Mouse (Mus musculus) forebrain, embryonic 14.5 days (tissue): ENCODE data around the gene Tbce. TPM values are rescaled to one million over a fixed set of nuclear protein-coding genes. Genes with fewer than 3 reads are reported as not detected.

Experiments
- ATAC-seq: fragments of 200-750 bp; cut with Nextera tagmentation; 2 replicates; pipeline ENCODE4 v1.8.0; 2017; ENCODE audit warnings: mild to moderate bottlenecking, moderate library complexity
- DNase-seq: peaks from one replicate; pipeline ENCODE4 v3.0.0-alpha.2; 2015; ENCODE audit warnings: low spot score
- H3K27ac ChIP-seq: fragments of 300-500 bp; sonication (generic); 2 replicates; pipeline ENCODE4 v1.5.1; 2014; ENCODE audit warnings: low read depth, mild to moderate bottlenecking, control low read depth, low read length, moderate library complexity
- H3K27me3 ChIP-seq: fragments of 300-500 bp; sonication (generic); replicated peaks from 2 replicates; pipeline ENCODE4 v1.6.1; 2014; ENCODE audit warnings: low read length, control low read depth, mixed read lengths; ENCODE audit not compliant: control insufficient read depth, insufficient read depth
- H3K36me3 ChIP-seq: fragments of 300-500 bp; sonication (generic); 2 replicates; pipeline ENCODE4 v1.6.1; 2014; ENCODE audit warnings: low read length, control low read depth; ENCODE audit not compliant: control insufficient read depth, insufficient read depth
- H3K4me1 ChIP-seq: fragments of 300-500 bp; sonication (generic); 2 replicates; pipeline ENCODE4 v1.6.1; 2014; ENCODE audit warnings: antibody characterized with exemption, low read length, control low read depth; ENCODE audit not compliant: control insufficient read depth, insufficient read depth
- H3K4me2 ChIP-seq: fragments of 300-500 bp; sonication (generic); 2 replicates; pipeline ENCODE4 v1.6.1; 2014; ENCODE audit warnings: mild to moderate bottlenecking, control low read depth, low read length
- H3K4me3 ChIP-seq: fragments of 300-500 bp; sonication (generic); 2 replicates; pipeline ENCODE4 v1.5.1; 2014; ENCODE audit warnings: low read depth, low read length, control low read depth
- H3K9ac ChIP-seq: fragments of 300-500 bp; sonication (generic); 2 replicates; pipeline ENCODE4 v1.6.1; 2014; ENCODE audit warnings: mild to moderate bottlenecking, low read length, control low read depth, moderate library complexity
- H3K9me3 ChIP-seq: fragments of 300-500 bp; sonication (generic); replicated peaks from 2 replicates; pipeline ENCODE4 v1.6.1; 2016; ENCODE audit warnings: low read length, control low read depth, mixed read lengths; ENCODE audit not compliant: control insufficient read depth
- WGBS: fragments of 180-500 bp; shearing (Covaris S2); extraction: QIAGEN DNeasy Blood & Tissue Kit; methylation state at CpG from one replicate; pipeline ENCODE4 v1.1.7; 2014; 5-methylcytosine and 5-hydroxymethylcytosine counted together
- polyA plus RNA-seq: library from polyadenylated mRNA; unstranded; fragments of >200 nt; fragmentation: Nextera tagmentation; extraction: Ambion mirVana; gene quantifications from 2 replicates; pipeline ENCODE4 v1.2.1, GENCODE M21; 2014

Gene Tbce
- polyA plus RNA-seq, 1 experiment from 2014 or later: 97.3 TPM

DNA sequence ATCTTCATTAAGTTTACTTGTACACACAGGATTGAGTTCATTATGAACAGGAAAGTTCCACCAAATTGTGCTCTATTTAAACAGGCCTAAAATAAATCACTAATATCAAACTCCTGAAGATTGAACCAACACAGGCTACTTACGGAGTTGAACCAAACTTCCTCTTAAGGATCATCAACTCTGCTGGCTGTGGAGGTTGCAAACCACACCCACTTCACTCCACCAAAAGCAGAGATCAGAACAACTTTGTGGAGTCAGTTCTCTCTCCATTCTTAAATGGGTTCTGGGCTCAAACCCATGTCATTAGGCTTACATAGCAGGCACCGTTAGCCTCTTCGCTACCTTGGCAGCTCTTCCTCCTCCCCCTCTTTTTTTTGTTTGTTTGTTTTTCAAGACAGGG, 20.6 kb downstream of the Tbce start:
- peaks cover 37% of the 10 kb centered on the region for H3K36me3 ChIP-seq
- H3K27ac ChIP-seq: no peak overlapping the region
- H3K4me3 ChIP-seq: no peak overlapping the region
- H3K4me2 ChIP-seq: no peak overlapping the region
- 97% methylated on average over 3 of the region's 3 CpGs for WGBS
- H3K9ac ChIP-seq: no peak overlapping the region
- H3K9me3 ChIP-seq: no peaks in the 10 kb centered on the region
- no peaks in the 10 kb centered on the region for H3K4me1 ChIP-seq
- DNase-seq (no peak), ATAC-seq (no peak)
- H3K27me3 ChIP-seq: no peaks in the 10 kb centered on the region

DNA sequence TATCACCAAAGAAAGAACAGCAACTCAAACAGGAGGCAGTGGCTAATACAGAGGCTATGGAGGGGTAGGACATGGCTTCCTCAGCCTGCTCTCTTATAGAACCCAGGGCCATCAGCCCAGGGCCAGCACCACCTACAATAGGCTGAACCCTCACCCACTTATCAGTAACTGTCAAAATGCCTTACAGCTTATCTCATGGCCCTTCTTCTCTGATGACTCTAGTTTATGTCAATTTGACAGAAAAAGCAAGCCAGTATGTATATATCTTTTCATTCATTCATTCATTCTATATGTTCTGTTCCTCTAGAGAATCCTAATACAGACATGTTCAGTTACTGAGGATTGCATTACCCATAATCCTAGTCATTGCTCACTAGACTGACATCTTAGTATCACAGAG, 21.2 kb downstream of the Tbce start:
- DNase-seq (no peak), ATAC-seq (no peak)
- Histone ChIP-seq H3K4me2 (no peak overlapping the region), H3K27ac (no peak overlapping the region), H3K4me3 (no peak overlapping the region), H3K9me3 (no peaks in the 10 kb centered on the region), H3K36me3 (peaks cover 42% of the 10 kb centered on the region), H3K4me1 (no peaks in the 10 kb centered on the region), H3K27me3 (no peaks in the 10 kb centered on the region), H3K9ac (no peak overlapping the region)

DNA sequence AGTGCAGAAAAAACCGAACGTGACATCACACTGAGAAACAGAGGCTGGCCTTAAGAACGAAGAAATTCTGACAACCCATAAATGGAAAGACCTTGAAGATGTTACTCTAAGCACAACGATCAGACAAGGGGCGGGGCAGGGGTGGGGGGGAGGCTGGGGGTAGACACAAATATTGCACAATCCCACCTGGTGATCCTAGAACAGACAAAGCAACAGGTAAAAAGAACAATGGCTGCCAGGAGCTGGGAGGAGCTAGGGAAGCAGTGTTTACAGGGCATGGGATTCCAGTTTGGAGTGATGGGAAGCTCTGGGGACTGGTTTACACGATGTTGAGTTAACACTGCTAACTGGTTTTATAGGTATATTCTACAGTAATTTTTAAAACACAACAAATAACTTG, 23.8 kb downstream of the Tbce start:
- ATAC-seq (no peak), DNase-seq (no peak)
- H3K36me3 ChIP-seq: peaks cover 58% of the 10 kb centered on the region
- 97% methylated on average over 6 of the region's 6 CpGs for WGBS
- H3K9me3 ChIP-seq: no peaks in the 10 kb centered on the region
- no peak overlapping the region for H3K4me3 ChIP-seq
- H3K9ac ChIP-seq: no peak overlapping the region
- no peak overlapping the region for H3K27ac ChIP-seq
- H3K27me3 ChIP-seq: no peaks in the 10 kb centered on the region
- H3K4me1 ChIP-seq: no peaks in the 10 kb centered on the region
- H3K4me2 ChIP-seq: no peak overlapping the region

DNA sequence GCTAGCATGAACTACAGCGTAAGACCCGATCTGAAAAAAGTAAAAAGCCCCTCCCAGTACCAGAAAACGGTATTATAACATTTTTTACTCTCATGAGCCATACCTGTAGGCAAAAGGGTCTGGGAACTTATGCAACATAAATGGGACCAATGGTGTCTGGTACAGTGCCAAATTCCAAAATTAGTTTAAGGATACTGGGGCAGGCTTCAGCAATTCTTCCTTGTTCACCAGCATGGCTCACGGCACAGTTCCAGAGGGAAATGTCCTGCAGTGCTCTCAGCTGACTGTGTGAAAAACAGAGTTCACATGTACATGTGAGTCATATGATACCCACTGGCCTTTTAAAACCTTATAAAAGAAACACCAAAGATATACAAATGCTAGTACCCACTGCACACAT, 24.9 kb downstream of the Tbce start:
- Histone ChIP-seq H3K4me2 (no peak overlapping the region), H3K9ac (no peak overlapping the region), H3K27ac (no peak overlapping the region), H3K36me3 (peaks cover 60% of the 10 kb centered on the region), H3K4me1 (no peaks in the 10 kb centered on the region), H3K9me3 (no peaks in the 10 kb centered on the region), H3K4me3 (no peak overlapping the region), H3K27me3 (no peaks in the 10 kb centered on the region)
- WGBS: 95% methylated on average over 4 of the region's 4 CpGs
- ATAC-seq: no peak
- DNase-seq: no peak

DNA sequence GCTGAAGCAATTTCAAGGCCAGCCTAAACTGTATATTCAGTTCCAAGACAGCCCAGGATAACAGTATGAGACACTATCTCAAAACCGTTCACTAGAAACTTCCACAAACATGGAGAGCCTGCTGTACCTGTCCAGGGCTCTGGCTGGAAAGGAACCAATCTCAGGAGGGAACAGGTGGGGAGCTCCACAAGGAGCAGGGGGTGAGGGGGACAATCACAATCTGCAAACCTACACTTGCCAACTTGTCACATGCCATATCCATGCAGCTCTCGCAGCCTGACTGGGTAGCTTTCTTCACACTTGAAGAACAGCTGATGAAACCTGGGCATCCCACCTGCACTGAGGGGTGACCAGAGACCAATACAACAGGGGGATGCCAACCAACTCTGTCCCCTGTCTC, 25.4 kb downstream of the Tbce start:
- H3K36me3 ChIP-seq: peaks cover 58% of the 10 kb centered on the region
- H3K27ac ChIP-seq: no peak overlapping the region
- H3K9me3 ChIP-seq: no peaks in the 10 kb centered on the region
- no peak overlapping the region for H3K9ac ChIP-seq
- H3K4me1 ChIP-seq: no peaks in the 10 kb centered on the region
- ATAC-seq: no peak
- no peak overlapping the region for H3K4me2 ChIP-seq
- DNase-seq: no peak
- H3K4me3 ChIP-seq: no peak overlapping the region
- H3K27me3 ChIP-seq: no peaks in the 10 kb centered on the region
- 92% methylated on average over 2 of the region's 2 CpGs for WGBS

DNA sequence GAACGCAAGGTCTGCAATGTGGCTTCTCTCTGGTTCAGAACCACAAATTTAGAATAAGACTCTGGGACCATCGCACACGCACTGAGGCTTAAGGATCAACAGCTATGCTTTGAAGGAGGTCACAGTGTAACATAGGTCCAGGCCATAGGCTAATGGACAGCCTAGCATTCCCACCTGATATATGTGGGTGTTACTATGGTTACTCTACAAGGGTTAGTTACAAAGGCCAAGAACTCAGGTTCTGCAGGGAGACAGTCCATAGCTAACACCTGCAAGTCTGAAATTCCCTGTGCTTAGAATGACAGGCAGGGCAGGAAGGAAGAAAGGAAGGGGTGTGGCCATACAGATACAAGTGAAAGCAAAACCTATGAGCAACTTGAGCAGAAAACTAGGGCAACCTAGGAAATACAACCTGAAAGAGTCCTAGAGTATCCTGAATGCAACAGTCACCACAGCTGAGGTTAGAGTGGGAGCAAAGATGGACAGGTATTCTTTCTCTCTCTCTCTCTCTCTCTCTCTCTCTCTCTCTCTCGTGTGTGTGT, 27.9 kb downstream of the Tbce start:
- Histone ChIP-seq H3K4me1 (no peaks in the 10 kb centered on the region), H3K9ac (no peak overlapping the region), H3K27me3 (no peaks in the 10 kb centered on the region), H3K9me3 (no peaks in the 10 kb centered on the region), H3K4me2 (no peak overlapping the region), H3K27ac (no peak overlapping the region), H3K36me3 (peaks cover 64% of the 10 kb centered on the region), H3K4me3 (no peak overlapping the region)
- 94% methylated on average over 4 of the region's 4 CpGs for WGBS
- ATAC-seq (no peak), DNase-seq (no peak)

- H3K27ac ChIP-seq: no peak overlapping the region
- H3K36me3 ChIP-seq: peaks cover 76% of the 10 kb centered on the region
- H3K4me2 ChIP-seq: no peak overlapping the region
- H3K4me3 ChIP-seq: no peak overlapping the region
- H3K4me1 ChIP-seq: no peaks in the 10 kb centered on the region
- no peaks in the 10 kb centered on the region for H3K9me3 ChIP-seq
- DNase-seq (no peak), ATAC-seq (no peak)
- no peak overlapping the region for H3K9ac ChIP-seq
- H3K27me3 ChIP-seq: no peaks in the 10 kb centered on the region
- 85% methylated on average over 2 of the region's 2 CpGs for WGBS
Measured at GRCm38 (mm10) chr13:14006056-14006455, 33.4 kb downstream of the Tbce start.

- WGBS: 91% methylated on average over 5 of the region's 5 CpGs
Measured at GRCm38 (mm10) chr13:14004999-14005398, 34.4 kb downstream of the Tbce start.

DNA sequence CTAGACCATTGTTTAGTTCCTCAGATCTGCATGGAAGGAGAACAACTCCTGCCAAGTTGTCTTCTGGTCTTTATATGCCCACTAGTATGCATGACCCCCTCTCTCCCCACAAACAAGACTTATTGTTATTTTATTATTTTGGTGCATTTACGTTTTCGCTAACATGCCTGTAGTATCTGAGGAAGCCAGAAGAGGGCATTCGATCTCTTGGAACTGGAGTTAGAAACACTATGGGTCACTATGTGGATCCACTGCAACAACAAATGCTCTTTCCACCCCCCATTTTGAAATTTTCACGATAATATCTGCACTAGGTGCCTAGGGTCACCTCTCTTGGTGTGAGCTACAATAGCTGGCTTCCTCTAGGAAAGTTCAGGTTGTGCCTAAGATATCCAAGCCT, 35.4 kb downstream of the Tbce start:
- Histone ChIP-seq H3K27me3 (no peaks in the 10 kb centered on the region), H3K4me2 (no peak overlapping the region), H3K36me3 (peaks cover 83% of the 10 kb centered on the region), H3K9me3 (no peaks in the 10 kb centered on the region), H3K4me3 (no peak overlapping the region), H3K4me1 (no peaks in the 10 kb centered on the region), H3K27ac (no peak overlapping the region), H3K9ac (no peak overlapping the region)
- DNase-seq (peak; percentile 23), ATAC-seq (no peak)
- 84% methylated on average over 4 of the region's 4 CpGs for WGBS

More at GRCm38 (mm10) chr13:14004999-14005398, 34.4 kb downstream of the Tbce start:
- ATAC-seq (no peak), DNase-seq (no peak)
- peaks cover 80% of the 10 kb centered on the region for H3K36me3 ChIP-seq
- no peaks in the 10 kb centered on the region for H3K27me3 ChIP-seq
- H3K4me3 ChIP-seq: no peak overlapping the region
- no peak overlapping the region for H3K4me2 ChIP-seq
- H3K9ac ChIP-seq: no peak overlapping the region
- no peak overlapping the region for H3K27ac ChIP-seq
- no peaks in the 10 kb centered on the region for H3K4me1 ChIP-seq
- H3K9me3 ChIP-seq: no peaks in the 10 kb centered on the region
